Mouse (Mus musculus) fibroblast of lung, adult 2 months (primary cell): ENCODE measurements around the gene Gm49396.

Experiments
- DNase-seq: peaks from one replicate; pipeline ENCODE4 v3.0.0-alpha.2; 2011; ENCODE audit warnings: low read depth

Gene Gm49396

DNA sequence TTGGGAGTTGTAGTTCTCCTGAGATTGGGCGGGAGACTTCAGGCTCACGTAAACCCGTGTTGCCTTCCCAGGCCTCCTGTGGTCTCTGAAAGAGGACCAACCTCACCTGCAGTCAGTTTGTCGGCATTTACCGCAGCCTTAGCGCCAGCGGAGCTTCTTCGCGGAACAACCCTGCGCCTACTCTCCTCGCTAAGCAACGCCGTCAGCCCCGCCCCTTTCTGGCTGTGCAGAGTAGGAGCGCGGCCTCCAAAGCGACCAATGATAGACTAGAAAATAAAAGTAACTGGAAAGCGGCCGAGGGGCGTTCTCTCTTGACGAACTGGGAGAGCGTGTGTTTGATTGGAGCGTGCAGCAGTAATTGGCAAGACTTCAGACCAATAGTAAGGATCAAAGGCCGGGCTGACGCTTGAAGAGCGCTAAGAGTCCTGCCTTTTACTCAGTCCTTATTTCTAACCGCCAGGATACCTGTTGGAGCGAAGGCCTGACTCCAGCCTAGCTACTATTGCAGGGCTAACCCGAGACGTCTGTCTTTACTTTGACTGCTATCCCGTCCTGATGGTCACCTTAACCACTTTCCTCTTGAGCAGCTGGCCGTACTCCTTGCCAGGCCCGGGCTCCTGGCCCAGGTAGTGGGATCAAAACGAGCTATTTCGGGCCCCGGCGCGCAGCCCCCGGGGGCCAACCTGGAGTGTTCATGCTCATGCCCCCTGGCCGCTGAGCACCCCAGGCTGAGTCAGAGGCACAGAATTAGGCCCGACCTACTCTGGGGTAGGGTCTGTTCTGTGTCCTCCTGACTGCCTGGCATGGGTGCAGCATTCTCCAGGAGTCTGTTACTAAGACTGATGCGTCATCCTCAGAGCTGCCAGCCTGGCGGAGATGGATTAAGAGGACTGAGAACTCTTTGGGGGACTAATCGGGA lies 10.8 kb upstream of the Gm49396 start, which contains the start of the genes Hspb6 and Proser3:
TSS of gene Hspb6 (plus strand) at position 77 of the 919 bp plus-strand sequence.
TSS of gene Proser3 (minus strand) at position 198 of the 919 bp plus-strand sequence.
- peak; percentile 99 for DNase-seq

GRCm38 (mm10) chr7:30553021-30553589 lies 10.0 kb upstream of the Gm49396 start:
- no peak for DNase-seq

GRCm38 (mm10) chr7:30553810-30554584 lies 9.1 kb upstream of the Gm49396 start:
- no peak for DNase-seq

- DNase-seq, result no peak
Measured at GRCm38 (mm10) chr7:30556894-30557536, 6.1 kb upstream of the Gm49396 start.

- DNase-seq, result no peak
Measured at GRCm38 (mm10) chr7:30557901-30558514, 5.1 kb upstream of the Gm49396 start.

DNA sequence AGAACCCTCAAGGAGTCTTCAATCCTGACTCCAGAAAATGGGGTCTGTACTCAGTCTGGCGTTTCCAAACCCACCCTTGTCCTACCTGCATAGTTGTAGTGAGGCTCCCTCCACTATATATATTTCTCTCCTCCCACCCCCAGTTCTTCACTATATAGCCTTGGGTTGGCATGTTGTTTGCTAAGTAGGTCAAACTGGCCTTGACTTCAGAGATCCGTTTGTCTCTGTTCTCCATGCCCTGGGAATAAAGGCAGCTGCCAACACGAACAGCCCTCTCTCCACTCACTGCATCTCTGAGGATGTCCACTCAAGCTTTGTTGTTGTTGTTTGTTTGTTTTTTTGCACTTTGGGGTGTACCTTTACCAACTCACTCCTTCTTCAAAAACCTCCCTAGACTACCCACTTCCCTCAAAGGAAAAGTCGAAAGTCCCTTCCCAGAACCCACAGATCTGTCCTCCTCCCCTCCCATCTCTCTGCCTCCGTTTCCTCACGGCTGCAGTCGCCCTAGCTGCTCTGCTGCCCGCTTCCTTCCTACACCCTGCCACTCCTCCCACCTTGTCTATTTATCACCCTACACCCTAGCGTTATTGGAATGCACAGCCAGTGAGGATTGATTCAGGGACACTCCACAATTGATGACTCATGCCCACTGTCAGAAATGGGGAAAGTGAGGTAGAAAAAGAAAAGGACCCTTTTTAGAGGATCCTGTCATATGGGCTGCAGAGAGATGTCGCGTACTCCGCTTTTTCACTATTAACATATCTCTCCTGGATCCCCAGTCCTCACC lies 4.3 kb upstream of the Gm49396 start:
- DNase-seq, result no peak

DNA sequence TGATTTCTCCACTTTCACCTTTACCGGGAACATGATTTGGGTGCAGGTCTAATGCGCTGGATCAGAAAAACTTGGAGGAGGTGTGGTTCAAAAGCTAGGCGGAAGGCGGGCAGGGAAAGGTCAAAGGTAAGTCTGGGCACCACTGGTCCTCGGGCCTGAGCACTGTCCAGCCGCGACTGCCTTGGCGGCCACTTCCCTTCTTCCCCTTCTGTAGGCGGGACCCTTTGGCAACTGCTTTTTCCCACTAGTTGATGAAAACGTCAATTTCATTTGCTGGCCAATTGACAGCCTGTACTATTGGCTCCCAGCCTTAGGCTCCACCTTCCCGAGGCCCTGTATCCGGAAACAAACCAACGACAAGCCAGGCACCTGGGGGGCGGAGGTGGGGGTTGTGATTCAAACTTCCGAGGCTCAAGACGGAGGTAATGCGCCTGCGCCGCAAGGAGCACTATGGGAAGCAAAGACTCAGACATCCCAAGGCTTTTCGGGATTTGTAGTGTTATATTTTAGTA lies 3.6 kb upstream of the Gm49396 start, which contains the start of gene Lin37:
TSS of gene Lin37 (minus strand) at position 396 of the 512 bp plus-strand sequence.
- DNase-seq, result peak; percentile 100

- DNase-seq, result no peak
Measured at GRCm38 (mm10) chr7:30560296-30560695, 2.8 kb upstream of the Gm49396 start.

- DNase-seq, result peak; percentile 28
Measured at GRCm38 (mm10) chr7:30562526-30563116, 523 bp upstream of the Gm49396 start.

DNA sequence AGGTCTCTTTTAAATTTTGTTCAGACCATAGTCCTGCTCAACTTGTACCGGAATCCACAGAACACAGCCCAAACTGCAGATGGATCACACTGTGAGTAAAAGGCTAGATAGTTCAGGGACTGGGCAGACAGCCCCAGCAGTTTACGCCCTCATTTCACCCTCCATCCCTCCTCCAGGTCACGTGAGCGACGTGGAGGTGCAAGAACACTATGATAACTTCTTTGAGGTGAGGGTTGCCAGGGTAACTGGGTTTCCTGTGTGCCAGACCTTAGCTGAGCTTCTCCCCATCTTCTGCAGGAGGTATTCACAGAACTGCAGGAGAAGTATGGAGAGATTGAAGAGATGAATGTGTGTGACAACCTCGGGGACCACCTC lies 749 bp downstream of the Gm49396 start:
- no peak for DNase-seq

- DNase-seq, result no peak
Measured at GRCm38 (mm10) chr7:30564970-30565571, 1.9 kb downstream of the Gm49396 start, which contains the start of gene Igflr1. Gene Igflr1 (plus strand): TSS chr7:30565427.

DNA sequence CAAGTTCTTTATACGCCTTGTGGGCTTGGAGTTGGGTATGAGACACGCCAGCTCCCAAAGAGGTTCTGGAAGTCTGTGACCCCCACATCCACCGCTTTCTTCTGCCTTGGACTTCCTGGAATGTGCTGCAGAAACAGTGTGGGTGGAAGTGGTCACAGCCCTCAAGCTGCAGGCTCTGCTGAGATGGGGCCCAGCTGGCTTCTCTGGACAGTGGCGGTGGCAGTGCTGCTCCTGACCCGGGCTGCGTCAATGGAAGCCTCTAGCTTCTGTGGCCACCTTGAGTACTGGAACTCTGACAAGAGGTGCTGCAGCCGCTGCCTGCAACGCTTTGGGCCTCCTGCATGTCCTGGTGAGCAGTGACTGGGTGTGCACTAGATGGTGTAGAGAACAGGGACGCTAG lies 2.9 kb downstream of the Gm49396 start:
- DNase-seq, result no peak

DNA sequence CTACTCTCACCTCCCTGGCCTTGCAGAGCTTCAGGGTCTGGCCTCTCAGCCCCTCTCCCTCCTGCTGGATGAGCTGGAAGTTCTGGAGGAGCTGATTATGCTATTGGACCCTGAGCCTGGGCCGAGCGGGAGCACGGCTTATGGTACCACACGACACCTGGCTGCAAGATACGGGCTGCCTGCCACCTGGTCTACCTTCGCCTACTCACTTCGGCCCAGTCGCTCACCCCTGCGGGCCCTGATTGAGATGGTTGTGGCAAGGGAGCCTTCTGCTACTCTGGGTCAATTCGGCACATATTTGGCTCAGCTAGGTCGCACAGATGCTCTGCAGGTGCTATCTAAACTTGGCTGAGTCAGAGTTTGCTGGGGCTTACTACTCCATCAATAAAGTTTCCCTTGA lies 4.4 kb downstream of the Gm49396 start:
- DNase-seq, result no peak

DNA sequence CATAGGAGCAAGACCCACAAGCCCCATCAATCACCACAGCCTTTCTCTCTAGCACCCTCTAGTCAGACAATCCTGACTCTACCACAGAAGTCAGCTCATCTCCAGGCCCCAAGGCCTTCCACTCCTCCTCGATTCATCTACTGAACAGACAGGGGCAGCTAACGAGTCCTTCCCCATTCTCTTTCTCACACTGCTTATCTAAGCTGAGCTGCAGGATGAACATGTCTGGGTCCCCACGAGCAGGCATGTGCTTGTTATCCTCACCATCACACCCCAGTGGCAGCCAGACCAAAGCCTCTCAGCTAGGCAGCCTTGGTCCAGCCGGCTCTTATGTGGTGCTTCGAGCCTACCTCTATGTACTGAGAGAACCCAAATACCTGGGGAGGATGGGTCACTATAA lies 9.2 kb downstream of the Gm49396 start:
- no peak for DNase-seq

DNA sequence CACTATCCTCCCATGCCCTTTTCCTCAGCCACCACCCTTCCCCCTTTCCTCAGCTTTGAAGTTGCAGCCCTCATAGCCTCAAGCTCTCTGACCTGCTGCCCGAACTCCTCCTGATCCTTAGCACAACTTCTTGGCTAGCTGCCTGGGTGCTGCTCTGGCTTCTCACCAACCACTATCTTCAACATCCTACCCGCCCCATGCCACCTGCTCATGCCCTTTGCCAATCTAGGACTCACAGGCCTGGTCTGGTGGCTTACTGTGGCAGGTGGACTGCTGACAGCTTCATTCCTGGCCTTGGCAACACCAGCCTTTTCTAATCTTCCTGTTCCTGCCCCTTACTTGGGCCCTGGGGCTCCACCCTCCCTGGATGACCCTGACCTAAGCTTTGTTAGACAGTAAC lies 9.8 kb downstream of the Gm49396 start:
- no peak for DNase-seq

- DNase-seq, result no peak
Measured at GRCm38 (mm10) chr7:30579950-30580349, 16.8 kb downstream of the Gm49396 start.

DNA sequence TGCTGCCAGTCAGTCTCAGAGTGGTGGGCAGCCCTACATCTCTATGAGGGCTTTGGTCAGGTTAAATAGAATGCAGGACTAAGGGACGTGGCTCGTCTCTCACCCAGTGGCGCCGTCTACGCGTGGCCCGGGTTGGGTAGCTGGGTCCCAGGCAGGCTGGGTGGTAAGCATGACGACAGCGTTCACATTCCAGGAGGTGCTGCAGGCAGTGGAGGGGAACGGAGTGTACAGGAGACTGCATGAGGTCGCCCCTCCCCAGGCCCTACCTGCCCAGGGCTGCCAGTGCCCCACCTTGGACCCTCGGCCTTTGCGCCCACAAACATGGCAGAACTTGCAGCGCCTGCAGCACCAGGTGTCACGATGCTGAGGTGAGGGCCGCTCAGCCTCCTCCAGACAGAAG lies 18.4 kb downstream of the Gm49396 start:
- no peak for DNase-seq

DNA sequence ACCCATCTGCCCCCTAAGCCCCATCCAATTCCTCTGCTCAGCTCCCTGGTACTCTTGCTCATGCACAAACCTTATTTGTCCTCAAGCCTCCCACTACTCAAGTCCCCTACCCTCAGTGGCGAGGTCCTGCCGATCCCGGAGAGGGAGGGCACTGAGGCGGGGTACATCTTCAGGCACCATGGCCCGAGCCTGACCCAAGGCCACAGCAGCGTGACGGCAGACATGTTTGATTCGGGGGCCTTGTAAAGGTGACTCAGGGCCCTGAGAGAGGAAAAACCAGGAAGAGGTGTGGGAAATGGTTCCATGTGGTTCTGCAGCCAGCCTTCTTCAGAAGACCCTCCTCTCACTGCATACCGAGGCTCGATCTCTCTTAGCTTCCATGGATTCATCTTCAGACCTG lies 21.2 kb downstream of the Gm49396 start:
- no peak for DNase-seq

DNA sequence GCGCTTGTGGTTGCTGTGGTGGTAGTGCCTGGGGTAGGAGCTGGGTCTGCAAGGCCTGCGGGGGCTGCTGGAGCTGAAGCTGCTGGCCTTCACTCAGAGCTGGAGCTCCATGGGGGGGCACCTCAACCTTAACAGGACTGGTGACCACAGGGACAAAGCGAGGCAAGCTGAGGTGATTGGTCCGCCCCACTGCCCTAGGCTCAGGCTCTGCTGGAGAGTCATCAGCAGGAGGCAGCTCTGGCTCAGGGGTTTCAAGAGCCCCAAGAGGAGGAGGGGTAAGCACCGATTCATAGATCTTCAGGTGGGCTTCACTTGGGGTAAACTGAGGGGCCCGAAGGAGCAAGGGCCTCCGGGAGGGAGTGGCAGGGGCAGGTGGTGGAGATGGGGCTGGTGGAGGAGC lies 22.0 kb downstream of the Gm49396 start:
- no peak for DNase-seq
